Mouse (Mus musculus) myocyte (in vitro differentiated cells): ENCODE measurements around the gene Gm10188.

Experiments used
- CEBPB ChIP-seq: IDR thresholded peaks from 2 replicates; pipeline ENCODE4 v1.6.1; 2011; ENCODE audit warnings: mild to moderate bottlenecking, moderate library complexity; ENCODE audit not compliant: poor library complexity, insufficient read depth, severe bottlenecking
- E2F4 ChIP-seq: IDR thresholded peaks from one replicate; pipeline ENCODE4 v1.6.1; 2011; ENCODE audit warnings: mild to moderate bottlenecking, control low read depth, moderate library complexity; ENCODE audit not compliant: insufficient read depth
- MAX ChIP-seq: IDR thresholded peaks from one replicate; pipeline ENCODE4 v1.6.1; 2011; ENCODE audit warnings: low read depth, mild to moderate bottlenecking, control low read depth
- MYOD1 ChIP-seq, 3 experiments: IDR thresholded peaks; one replicate each; pipeline ENCODE4 v1.6.1; 2011; ENCODE audit warnings: control low read depth in 2 of 3, low read depth in 2 of 3, mild to moderate bottlenecking in 2 of 3, moderate library complexity in 1 of 3; ENCODE audit not compliant: insufficient read length in 2 of 3, control insufficient read depth in 1 of 3
- MYOG ChIP-seq, 3 experiments: IDR thresholded peaks; one replicate each; pipeline ENCODE4 v1.6.1; 2011; ENCODE audit warnings: control low read depth in 2 of 3, low read depth in 2 of 3, mild to moderate bottlenecking in 2 of 3; ENCODE audit not compliant: insufficient read length in 2 of 3, control insufficient read depth in 1 of 3, insufficient read depth in 1 of 3
- POLR2A ChIP-seq: IDR thresholded peaks from one replicate; pipeline ENCODE4 v1.6.1; 2011; ENCODE audit warnings: low read depth, mild to moderate bottlenecking, control low read depth, moderate library complexity; ENCODE audit not compliant: insufficient read length
- POLR2AphosphoS2 ChIP-seq: IDR thresholded peaks from one replicate; pipeline ENCODE4 v1.6.1; 2011; ENCODE audit warnings: low read depth, control low read depth; ENCODE audit not compliant: insufficient read length
- REST ChIP-seq: IDR thresholded peaks from one replicate; pipeline ENCODE4 v1.6.1; 2011; ENCODE audit warnings: mild to moderate bottlenecking, control low read depth, moderate library complexity; ENCODE audit not compliant: insufficient read depth, insufficient read length
- SRF ChIP-seq: IDR thresholded peaks from one replicate; pipeline ENCODE4 v1.6.1; 2011; ENCODE audit warnings: low read depth; ENCODE audit not compliant: control insufficient read depth, insufficient read length
- TCF12 ChIP-seq: IDR thresholded peaks from one replicate; pipeline ENCODE4 v1.6.1; 2011; ENCODE audit warnings: mild to moderate bottlenecking, control low read depth; ENCODE audit not compliant: poor library complexity, insufficient read depth, severe bottlenecking
- USF1 ChIP-seq: IDR thresholded peaks from one replicate; pipeline ENCODE4 v1.6.1; 2011; ENCODE audit warnings: low read depth, mild to moderate bottlenecking, control low read depth, moderate library complexity

GRCm38 (mm10) chr1:132212218-132212617, 17.3 kb downstream of the Gm10188 start:
- TF ChIP-seq MYOG (IDR thresholded peaks at IDR 0.05; ENCODE audit: control insufficient read depth in 1 of 3, insufficient read depth in 1 of 3, insufficient read length in 2 of 3, low read depth in 2 of 3) (no peak), POLR2A (no peak), MAX (no peak), POLR2AphosphoS2 (no peak), MYOD1 (IDR thresholded peaks at IDR 0.05; ENCODE audit: control insufficient read depth in 1 of 3, insufficient read length in 2 of 3, low read depth in 2 of 3) (no peak), USF1 (no peak), REST (no peak), E2F4 (no peak), CEBPB (no peak), SRF (no peak), TCF12 (no peak)
